Mouse (Mus musculus): Measurements from ENCODE around the gene Lhx4.

The Lhx4 gene

DNA sequence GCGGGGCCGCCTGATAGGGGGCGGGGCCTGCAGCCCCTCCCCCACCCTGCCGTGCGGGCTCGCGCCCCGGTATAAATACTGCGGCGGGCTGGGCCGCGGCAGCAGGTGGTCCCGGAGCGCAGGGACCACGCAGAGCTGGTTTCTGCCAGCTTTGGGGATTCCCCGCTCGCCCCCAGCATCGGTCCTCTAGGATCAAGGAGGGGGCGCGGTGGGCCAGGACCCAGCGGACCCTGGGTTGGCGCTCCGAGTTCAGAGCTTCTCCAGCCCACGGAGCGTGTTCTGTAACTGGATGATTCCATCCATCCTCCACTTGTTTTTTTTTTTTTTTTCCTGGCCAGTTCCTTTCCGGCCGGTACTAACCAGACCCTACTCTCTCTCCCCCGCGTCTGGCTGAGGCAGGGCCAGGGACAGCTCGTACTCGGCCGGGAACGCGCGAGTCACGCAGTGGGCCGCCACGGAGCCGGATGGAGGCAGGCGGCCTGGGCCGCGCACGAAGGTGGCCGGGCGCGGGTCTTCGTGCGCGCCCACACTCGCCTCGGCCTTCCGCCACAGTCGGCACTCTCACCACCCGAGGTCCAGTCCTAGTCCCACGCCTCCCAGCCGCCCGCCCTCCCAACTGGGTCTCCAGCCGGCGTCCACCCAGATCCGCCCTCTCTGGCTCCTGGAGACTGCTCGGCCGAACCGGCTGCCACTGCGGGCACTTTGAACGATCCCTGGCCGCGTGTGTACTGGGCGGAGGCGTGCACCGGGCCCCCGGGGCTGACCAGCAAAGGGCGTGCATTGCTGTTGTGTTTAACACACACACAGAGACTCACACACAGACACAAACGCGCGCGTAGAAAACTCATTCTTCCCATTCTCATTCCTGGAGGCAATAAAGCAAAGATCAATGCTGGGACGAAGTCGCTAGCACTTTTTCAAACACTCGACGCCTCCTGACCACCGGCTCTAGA is 8.8 kb downstream of the Lhx4 start:
- DNase-seq (ENCODE audit: low read depth, low spot score) = no peak

DNA sequence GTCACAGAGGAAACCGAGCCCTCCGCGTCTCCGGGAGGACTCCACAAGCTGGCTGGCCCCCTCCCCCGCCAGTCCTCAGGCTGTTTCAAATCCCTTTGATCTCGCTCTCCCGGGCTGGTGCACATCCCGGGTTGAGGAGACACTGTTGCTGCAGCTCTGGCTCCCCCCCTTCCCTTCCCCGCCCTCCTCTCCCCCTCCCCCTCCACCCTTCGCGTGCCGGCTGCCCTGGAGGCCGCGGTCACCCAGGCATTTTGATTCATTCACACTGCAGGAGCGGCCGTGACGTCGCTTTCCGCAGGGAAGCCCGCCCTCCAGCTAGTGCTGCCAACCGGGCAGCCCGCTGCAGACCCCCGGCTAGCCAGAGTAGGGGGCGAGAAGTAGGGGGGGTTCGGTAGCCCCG is 9.5 kb downstream of the Lhx4 start:
- no peak for DNase-seq (ENCODE audit: low read depth, low spot score)

DNA sequence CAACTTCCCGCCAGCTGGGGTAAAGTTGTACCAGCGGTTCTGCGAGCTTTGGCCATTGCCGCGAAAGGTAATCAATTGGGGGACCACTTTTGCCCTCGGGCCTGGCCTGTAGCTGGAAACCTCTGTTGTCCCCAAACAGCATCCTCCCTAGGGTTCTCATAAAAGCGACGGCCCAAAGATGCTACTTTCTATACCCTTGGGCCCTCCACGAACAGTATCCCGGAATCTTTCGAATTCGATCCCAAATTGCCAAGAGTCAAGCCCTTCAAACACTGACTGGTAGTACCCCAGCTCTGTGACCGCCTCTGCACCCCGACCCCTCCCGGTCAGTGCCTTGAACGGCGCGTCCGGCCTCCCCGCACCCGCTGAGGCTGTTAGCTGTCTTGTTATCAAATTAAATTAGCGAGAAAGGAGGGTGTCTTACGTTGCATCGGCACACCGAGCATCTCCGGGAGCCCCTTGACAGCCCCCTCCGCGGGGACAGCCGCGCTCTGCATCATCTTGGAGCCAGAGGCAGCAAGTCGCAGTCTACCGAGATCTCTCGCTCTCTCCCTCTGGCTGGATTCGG is 10.0 kb downstream of the Lhx4 start:
- no peak for DNase-seq (ENCODE audit: low read depth, low spot score)

DNA sequence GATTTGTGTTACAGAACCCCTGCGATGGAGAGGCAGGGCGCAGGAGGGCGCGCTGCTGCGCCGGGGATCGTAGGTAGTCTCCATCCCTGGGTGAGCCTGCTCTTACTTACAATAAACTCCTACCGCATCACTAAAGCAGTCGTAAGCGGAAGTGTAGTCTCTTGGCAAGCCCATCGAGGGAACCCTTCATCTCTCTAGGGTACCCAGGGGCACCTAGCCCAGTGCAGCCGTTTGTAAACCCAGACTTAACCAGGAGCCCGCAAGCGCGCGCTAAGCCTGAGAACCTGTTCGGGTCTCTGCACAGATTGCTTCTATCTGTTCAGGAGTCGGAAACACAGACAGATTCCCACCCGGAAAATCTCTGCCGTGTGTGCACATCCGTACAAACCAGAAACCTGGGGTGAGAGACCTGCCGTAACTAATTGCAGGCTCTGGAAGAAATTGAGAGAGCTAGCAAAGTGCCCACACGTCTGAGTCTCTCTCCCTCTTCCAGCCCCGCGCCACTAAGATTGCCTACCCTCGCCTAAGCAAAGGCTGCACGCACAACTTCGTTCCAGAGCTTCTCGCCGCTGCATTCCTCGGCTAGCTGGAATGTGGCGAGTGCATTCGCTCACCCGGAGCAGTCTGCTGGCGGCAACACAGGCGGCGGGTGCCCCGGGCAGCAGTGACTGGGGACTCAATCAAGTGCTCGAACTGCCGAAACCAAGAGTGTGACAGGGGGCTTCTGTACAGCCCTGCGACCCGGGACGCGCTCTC is 10.7 kb downstream of the Lhx4 start:
- no peak for DNase-seq (ENCODE audit: low read depth, low spot score)

DNA sequence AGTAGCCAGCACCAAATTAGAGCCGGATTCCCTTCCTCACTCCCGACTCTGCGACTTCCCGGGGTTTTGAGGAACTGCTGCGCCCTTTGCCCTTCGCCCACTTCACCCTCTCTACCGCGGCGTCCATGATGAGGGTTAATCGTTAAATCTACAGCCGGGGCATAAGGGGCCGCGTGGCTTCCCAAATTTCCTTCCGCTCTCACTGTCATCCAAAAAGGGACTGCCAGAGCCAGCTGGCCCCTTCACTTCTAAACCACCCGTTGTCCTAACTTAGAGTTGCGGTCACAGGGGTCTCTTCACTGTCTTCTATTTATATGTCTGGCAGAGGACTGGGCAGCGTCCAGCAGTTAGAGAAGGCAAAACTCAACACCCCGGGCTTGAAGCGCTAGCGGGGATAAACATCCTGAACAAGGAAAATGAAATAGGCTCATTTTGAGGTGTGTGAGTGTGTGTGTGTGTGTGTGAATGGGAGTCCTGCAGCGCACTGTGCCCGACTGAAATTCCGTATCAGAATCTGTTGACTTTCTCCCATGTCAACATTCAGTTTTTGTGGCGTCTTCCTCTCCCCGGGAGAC is 13.6 kb downstream of the Lhx4 start:
- DNase-seq (ENCODE audit: low read depth, low spot score) = no peak

DNA sequence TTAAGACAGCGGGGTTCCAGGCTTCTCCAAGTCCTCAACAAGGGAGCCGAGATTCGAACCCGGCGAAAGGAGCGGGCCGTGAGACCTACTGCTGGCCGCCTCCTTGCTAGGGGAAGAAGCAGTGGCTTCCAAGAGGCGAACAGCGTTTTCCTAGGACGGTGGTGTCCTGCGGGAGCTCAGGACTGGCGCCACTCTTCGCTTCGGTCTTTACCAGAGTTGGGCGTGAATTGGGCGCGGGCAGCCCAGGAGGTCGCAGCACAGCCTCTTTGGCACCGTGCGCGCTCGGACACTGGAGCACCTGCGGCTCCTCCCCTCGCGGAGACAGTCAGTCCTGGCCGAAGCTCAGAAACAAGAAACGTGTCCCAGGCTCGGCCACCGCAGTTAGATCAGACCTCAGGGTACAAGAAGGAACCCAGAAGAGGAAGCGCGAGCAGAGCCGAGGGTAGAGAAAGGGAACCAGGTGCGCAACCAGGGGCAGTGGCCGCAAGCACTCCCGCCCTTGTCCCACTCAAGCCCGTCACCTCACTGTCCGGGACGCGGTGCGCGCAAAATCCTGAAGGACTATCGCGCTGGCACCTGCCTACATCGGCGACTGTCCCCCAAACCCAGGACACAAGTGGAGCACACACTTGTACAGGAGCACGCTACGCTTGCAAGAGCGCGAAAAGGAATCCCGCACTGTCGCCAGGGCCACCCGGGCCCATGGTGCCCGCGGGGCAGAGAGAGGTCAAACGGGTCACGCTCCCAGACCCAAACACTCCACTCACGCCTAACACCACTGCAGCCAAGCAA is 14.3 kb downstream of the Lhx4 start:
- no peak for DNase-seq (ENCODE audit: low read depth, low spot score)

DNA sequence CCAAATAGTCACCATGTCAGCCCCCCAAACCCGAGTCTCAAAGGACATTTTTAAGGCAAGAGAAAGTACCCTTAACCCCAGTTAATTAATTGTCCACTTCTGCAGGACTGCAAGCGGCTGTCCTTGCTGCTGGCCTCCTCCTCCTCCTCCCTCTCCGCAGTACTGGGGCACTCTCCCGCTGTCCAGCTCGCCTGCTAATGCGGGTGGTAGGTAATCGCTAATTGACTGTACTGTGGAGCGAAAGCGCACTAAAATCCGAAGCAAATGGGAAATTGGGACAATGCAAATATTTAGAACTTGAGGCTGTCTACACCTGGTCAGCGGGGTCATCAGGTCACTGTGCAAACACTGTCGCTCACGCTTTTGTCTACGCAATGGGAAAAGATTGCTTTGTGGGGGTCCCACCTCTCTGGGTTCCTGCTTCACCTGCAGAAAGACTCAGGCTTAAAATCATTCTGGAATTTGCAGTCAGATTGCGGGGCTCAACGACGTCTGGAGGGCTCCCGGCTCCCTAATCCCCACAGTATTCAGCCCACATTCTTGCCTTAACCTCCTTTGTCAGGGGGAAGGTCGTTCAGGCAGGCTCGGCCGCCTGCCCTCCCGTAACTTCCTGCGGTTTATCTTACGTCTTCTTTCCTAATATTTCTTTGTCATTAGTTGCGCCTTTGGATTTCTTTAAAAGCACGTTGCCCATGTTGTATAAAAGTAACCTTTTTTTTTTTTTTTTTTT is 15.2 kb downstream of the Lhx4 start:
- DNase-seq (ENCODE audit: low read depth, low spot score) = no peak

DNA sequence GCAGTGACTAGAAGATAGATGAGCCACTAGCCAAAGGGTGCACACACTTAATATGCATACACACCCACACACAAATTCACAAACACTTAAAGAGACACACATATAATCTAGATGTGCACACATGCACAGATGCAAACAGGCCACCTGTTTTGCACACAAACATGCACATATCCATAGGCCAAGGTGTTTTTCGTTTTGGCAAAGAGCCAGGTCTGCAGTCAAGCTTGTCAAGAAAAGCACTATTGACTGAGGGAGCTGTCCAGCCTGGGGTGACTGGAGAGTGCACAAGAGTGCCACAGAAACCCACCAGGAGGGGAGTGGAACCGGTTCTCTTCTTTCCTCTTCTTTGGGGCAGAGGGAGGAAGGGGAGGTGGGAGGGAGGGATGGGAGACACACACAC is 20.3 kb downstream of the Lhx4 start:
- DNase-seq (ENCODE audit: low read depth, low spot score) = no peak

DNA sequence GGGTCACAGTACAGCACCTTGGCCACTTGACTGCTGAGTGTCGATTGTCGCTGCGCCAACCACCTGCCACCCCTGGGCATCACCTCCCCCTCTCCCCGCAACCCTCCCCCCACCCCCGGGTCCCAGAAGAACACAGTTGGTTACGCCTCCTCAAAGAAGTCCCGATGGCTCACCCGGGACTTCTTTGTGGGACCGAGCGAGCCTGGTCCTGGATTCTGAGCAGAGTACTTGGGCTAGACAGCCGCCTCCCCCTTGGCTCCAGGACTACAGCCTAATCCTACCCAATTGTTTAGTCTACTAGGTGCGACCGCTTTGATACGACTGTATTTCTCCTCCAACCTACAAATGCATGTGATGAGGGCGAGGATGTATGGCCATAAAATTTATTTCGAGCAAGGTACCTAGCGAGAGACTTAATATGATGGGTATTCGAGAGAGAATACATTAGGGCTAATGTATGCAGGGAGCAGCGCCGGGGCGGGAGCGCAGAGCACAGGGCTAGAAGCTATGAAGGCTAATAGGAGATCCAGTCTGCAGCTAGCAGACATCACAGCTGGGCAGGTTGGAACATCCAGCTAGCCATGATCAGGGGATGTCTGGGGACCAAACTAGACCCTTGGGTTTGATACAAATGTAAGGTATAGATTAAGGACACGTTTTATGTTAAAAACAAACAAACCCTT is 22.2 kb downstream of the Lhx4 start:
- no peak for DNase-seq (ENCODE audit: low read depth, low spot score)

DNA sequence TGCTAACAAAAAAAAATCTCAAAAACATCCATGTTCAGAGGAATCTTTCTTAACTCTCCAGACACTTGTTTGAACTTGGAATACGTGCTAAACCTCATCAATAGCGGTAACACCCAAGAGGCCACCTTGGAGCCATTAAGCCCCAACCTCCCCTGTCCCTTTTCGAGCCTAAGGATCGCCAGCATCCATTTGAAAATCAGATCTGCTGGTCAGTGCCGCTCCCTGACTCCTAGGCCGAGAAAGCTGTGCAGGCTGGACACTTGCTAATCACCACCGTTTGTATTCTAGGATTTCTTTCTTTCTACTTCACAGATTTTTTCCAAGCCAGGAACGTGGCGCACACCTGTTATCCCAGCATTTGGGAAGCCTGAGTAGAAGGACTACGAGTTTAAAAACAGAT is 23.7 kb downstream of the Lhx4 start:
- no peak for DNase-seq (ENCODE audit: low read depth, low spot score)

DNA sequence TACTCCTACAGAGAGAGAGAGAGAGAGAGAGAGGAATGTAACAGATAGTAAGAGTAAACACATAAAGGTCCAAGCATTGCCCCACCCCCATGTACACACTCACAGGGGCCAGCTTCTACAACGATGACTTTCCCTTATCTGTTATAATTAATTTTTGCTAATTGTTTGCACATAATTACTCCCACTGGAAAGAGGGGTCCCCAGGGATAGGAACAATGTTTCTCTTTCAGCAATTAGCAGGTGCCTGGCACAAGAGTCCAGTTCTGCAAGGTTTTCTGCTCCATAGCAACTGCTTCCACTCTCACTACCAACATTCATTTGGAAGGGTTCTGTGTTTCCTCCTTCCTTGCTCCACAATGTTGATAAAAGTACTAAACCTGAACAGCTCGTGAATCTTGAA is 25.6 kb downstream of the Lhx4 start:
- no peak for DNase-seq (ENCODE audit: low read depth, low spot score)

DNA sequence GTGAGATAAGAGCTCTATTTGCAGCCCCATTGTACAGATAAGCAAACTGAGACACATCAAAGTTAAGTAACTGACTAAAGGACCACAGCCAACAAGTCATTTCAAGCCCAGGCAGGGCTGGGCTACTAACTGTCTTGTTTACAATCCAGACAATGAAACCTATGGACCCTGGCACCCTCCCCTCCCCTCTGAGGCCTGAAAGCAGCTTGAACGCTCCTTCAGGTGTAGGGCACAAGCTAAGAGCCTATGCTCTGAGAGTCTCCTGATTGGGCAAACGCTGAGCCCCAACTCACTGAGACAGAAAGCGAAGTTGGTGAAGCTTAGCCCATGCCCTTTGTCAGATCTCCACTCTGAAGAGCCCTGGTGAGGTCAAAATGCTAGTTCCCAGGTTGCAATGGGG is 27.2 kb downstream of the Lhx4 start:
- DNase-seq (ENCODE audit: low read depth, low spot score) = no peak

DNA sequence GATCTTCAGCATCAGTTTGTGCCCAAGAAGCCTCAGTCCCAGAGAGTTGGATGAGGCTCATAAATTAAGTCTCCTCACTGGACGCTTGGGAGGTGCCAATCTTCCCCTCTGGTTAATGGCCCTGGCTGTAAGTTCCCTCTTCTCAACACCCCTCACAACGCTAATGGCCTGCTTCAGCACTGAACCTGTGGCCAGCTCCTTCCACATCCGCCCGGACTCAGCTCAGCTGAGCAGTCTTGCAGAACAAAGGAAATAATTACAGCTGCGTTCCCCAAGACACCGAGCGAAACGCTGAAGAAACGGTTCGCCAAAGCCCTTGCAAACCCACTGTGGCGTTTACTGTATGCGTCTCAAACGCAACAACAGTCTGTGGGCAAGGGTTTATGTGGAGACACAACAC is 29.3 kb downstream of the Lhx4 start:
- no peak for DNase-seq (ENCODE audit: low read depth, low spot score)

DNA sequence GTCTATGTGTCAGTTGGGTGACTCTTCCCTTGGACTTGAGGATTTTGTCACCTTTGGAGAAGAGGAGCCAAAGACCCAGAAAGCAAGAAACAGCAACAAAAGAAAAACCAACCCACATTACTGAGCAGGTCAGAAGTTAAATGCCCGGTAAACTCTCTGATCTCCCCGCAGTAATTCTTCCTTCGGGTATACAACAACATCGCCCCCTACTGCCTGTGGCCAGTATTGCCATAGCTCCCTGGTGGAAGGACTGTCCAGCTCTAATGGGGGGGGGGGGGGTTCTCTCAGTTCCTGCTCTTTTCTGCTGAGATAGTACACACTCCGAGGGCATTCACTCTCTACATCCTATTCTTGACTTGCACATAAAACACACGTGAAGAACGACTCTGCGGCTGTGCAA is 30.0 kb downstream of the Lhx4 start:
- DNase-seq (ENCODE audit: low read depth, low spot score) = no peak

DNA sequence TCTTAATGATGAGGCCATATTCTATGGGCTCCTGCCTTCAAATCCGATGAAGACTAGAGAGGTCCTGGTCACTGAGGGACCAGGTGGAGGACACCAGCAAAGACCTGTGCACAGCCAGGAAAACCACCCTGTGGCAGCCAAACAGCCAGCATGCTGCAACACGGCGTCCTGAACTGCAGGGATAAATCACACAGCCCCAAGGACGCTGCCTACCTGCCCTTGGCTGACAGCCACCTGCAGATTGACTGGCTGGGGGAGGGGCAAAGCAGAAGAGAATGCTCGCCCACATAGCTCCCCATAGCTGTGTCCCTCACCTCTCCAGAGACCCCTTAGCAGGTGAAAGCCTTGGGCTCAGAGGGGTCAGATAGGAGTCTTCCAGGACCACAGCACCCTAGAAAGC is 31.5 kb downstream of the Lhx4 start:
- no peak for DNase-seq (ENCODE audit: low read depth, low spot score)

DNA sequence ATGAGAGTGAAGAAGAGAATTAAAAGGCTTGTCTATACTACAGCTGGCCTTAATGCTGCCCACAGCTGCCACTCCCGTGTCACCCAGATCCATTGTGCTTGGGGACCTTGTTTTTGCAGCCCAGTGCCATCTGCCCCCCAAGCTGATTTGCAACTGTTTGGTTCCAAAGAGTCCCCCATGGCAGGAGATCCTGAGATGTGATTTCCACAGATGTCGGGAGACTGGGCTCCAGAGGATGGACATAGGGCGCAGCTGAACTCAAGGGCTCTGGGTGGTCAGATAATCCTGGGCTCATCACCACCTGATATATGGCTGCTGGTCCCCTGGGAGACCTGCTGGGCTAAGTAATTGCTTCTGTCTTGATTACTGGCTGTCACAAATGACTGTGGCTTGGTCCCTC is 32.6 kb downstream of the Lhx4 start:
- no peak for DNase-seq (ENCODE audit: low read depth, low spot score)

DNA sequence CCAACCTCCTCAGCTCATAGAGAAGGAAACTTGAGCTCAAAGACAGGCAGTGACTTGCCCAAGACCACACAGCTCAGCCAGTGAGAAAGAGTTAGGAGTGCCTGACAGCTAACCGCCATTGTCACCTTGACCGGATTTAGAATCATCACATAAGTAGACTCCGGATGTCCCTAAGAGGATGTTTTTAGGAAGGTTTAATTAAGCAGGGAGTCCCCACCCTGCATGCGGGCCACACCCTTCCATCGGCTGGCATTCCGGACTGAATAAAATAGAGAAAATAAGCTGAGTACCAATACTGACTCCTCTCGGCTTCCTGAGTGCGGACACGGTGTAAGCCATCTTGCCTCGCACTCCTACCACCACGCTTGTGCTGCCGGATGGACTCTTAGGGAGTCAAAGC is 34.2 kb downstream of the Lhx4 start:
- no peak for DNase-seq (ENCODE audit: low read depth, low spot score)

DNA sequence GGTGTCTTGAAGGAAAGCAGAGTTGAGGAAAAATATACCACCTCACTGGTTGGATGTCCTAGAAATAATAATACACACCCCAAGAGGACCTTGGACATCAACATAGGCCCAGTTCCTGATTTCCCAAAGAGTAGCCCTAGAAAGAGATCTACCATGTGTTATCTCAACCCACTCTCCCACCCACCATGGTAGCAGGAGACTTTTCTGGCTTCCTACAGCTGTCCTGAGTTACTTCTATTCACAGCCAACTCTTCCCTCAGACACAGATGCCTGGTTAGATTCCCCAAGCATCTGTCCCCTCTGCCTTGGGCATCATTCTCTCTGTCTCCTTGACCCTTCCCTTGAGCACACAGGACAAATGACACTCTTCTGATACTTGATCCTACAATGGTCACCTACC is 36.1 kb downstream of the Lhx4 start:
- DNase-seq (ENCODE audit: low read depth, low spot score) = peak; percentile 34

DNA sequence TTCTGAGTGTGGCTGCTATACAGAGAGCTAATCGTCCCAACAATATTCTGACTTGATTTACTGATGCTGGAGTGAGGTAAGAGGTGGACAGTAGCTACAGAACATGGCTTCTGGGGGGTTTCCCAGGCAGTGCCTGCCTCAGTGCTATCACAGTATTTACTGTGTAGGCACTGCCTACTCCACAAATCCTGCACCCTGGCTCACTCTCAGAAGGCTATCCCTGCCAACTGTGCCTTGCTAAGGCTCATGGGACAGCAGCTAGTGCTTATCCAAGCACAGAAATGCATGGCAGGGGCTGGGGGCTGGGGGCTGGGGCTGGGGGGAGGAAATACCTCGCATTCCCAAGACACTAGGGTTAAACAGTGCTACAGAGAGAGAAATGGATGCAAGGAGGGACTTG is 38.2 kb downstream of the Lhx4 start:
- peak; percentile 17 for DNase-seq (ENCODE audit: low read depth, low spot score)

DNA sequence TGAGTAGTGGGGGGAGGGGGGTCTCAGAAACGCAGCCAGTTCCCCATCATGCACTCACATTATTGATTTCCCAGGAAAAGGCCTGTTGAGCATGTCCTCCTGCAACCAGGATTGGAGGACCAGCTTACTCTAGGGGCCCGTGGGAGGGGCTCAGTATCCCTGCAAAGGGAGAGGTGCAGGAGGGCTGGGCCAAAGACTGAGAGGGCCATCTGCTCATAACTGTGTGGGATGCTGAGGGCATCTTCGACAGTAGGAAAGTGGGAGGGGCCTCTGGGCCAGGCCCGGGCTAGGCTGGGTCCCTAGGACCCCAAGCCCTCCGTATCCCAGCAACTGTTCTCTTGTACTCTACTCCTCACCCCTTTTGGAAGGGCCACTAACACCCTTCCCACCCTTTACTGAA is 47.3 kb downstream of the Lhx4 start:
- DNase-seq (ENCODE audit: low read depth, low spot score) = no peak
